Comparison of ENCODE assay signal across 9 mouse cellular contexts in genomic region chr5:8840887-8841286, GRCm38 (mm10). TPM values are rescaled to one million over a fixed set of nuclear protein-coding genes. Genes with fewer than 3 reads are reported as not detected.
DNase-seq lines count a peak whose midpoint lies in the region; ATAC-seq and TF ChIP-seq lines count a peak whose summit lies in the region.
"Had no signal": no experiment of that assay in that cellular context is flagged by ENCODE, and none has a peak within 500 bp of the region (broad histone marks: within the 10 kb centered on the region; RNA-seq: fewer than 3 reads in every experiment).

No protein-coding gene starts in this region.

- peak; percentile 72 to 79 for DNase-seq in B cell, adult 2 months
- DNase-seq in ES-E14 (ENCODE audit: low read depth, low spot score) = peak; percentile 58
- DNase-seq in cerebellum, adult 8-10 months = peak; percentile 5
- peak; percentile 62 for DNase-seq in forelimb bud, embryonic 11.5 days (ENCODE audit: low read depth, low spot score)
- DNase-seq in liver, postnatal 0 days = peak; percentile 69
- peak; percentile 13 to 29 for DNase-seq in urinary bladder, postnatal 36 days (ENCODE audit: low spot score in 2 of 2)

- ATAC-seq in kidney, embryonic 14.5 days (ENCODE audit: low FRiP score, low TSS enrichment) = peak; percentile 81; the same call in 1 of the 2 replicates
- ATAC-seq in liver, postnatal 0 days = peak; percentile 47; the same call in 1 of the 2 replicates
- peak; percentile 77 for ATAC-seq in neutrophil, adult 5-6 weeks (ENCODE audit: extremely low read depth, insufficient number of reproducible peaks, low FRiP score, poor library complexity, severe bottlenecking)

- no peak overlapping the region for H3K9ac ChIP-seq in ES-E14 (ENCODE audit: insufficient read depth, low read depth, low read length, poor library complexity, severe bottlenecking)
- H3K9ac ChIP-seq in kidney, embryonic 14.5 days (ENCODE audit: low read depth, low read length) = no peak overlapping the region
- H3K9ac ChIP-seq in liver, postnatal 0 days (replicated peaks) = no peak overlapping the region
- H3K9ac ChIP-seq: stomach, embryonic 15.5 days had no signal

- no peaks in the 10 kb centered on the region for H3K9me3 ChIP-seq in ES-E14 (ENCODE audit: control insufficient read depth, insufficient read depth, low read depth, low read length)
- H3K9me3 ChIP-seq in kidney, embryonic 14.5 days (ENCODE audit: control insufficient read depth, low read length) = no peaks in the 10 kb centered on the region
- no peaks in the 10 kb centered on the region for H3K9me3 ChIP-seq in liver, postnatal 0 days (ENCODE audit: low read length)
- H3K9me3 ChIP-seq: stomach, embryonic 15.5 days had no signal

- no peaks in the 10 kb centered on the region for H3K27me3 ChIP-seq in kidney, embryonic 14.5 days (ENCODE audit: control insufficient read depth, insufficient read depth, low read length)
- no peaks in the 10 kb centered on the region for H3K27me3 ChIP-seq in liver, postnatal 0 days (ENCODE audit: insufficient read depth, low read length)
- H3K27me3 ChIP-seq: stomach, embryonic 15.5 days had no signal

- TF ChIP-seq CTCF in liver, postnatal 0 days (IDR thresholded peaks at IDR 0.05; ENCODE audit: low read depth) = peak; percentile 78

- in situ Hi-C loops in ES-E14 (cut with MboI; ENCODE audit: low sequenced_read_pairs in 2 of 2, unreplicated experiment in 2 of 2) = no loop called here

- H3K4me3 ChIP-seq in ES-E14 (ENCODE audit: insufficient read depth in 1 of 2, low read depth in 1 of 2, low read length in 2 of 2, poor library complexity in 1 of 2, severe bottlenecking in 1 of 2) = no peak overlapping the region
- H3K4me3 ChIP-seq in kidney, embryonic 14.5 days (ENCODE audit: low read length) = no peak overlapping the region
- H3K4me3 ChIP-seq in liver, postnatal 0 days (ENCODE audit: low read depth, low read length) = no peak overlapping the region
- H3K4me3 ChIP-seq: stomach, embryonic 15.5 days had no signal

- no peak overlapping the region for H3K4me2 ChIP-seq in kidney, embryonic 14.5 days (replicated peaks; ENCODE audit: low read depth, low read length)
- H3K4me2 ChIP-seq in liver, postnatal 0 days (ENCODE audit: low read depth, low read length) = no peak overlapping the region
- H3K4me2 ChIP-seq: stomach, embryonic 15.5 days had no signal

- H3K36me3 ChIP-seq in ES-E14 (ENCODE audit: control insufficient read depth, insufficient read depth, low read length, poor library complexity, severe bottlenecking) = no peaks in the 10 kb centered on the region; the same call in 1 of the 2 replicates
- H3K36me3 ChIP-seq in kidney, embryonic 14.5 days (ENCODE audit: control insufficient read depth, insufficient read depth, low read length) = no peaks in the 10 kb centered on the region
- H3K36me3 ChIP-seq in liver, postnatal 0 days (replicated peaks; ENCODE audit: insufficient read depth, low read length) = no peaks in the 10 kb centered on the region
- H3K36me3 ChIP-seq: stomach, embryonic 15.5 days had no signal

- no peak for TF ChIP-seq EP300 in liver, postnatal 0 days (IDR thresholded peaks at IDR 0.05; ENCODE audit: low read depth)

- 42% methylated on average over 5 of the region's 5 CpGs for WGBS in kidney, embryonic 14.5 days
- 40% methylated on average over 5 of the region's 5 CpGs for WGBS in liver, postnatal 0 days (ENCODE audit: insufficient replicate concordance)

- no peaks in the 10 kb centered on the region for H3K4me1 ChIP-seq in ES-E14 (ENCODE audit: control insufficient read depth in 2 of 2, insufficient read depth in 2 of 2, low read length in 2 of 2, poor library complexity in 1 of 2)
- no peaks in the 10 kb centered on the region for H3K4me1 ChIP-seq in kidney, embryonic 14.5 days (ENCODE audit: control insufficient read depth, insufficient read depth, low read length)
- H3K4me1 ChIP-seq in liver, postnatal 0 days (ENCODE audit: insufficient read depth) = no peaks in the 10 kb centered on the region
- H3K4me1 ChIP-seq: stomach, embryonic 15.5 days had no signal

- H3K27ac ChIP-seq in ES-E14 (ENCODE audit: insufficient read depth, low read depth, low read length, poor library complexity, severe bottlenecking) = no peak overlapping the region
- no peak overlapping the region for H3K27ac ChIP-seq in kidney, embryonic 14.5 days (ENCODE audit: low read depth, low read length)
- no peak overlapping the region for H3K27ac ChIP-seq in liver, postnatal 0 days (ENCODE audit: low read depth)
- H3K27ac ChIP-seq: stomach, embryonic 15.5 days had no signal

TF ChIP-seq in ES-E14, 5 proteins besides CTCF, POLR2A, EP300 and RAD21:
- TF ChIP-seq ZC3H11A (IDR thresholded peaks at IDR 0.05; ENCODE audit: borderline replicate concordance, low read depth, low read length) = peak; percentile 85; the same call in 1 of the 2 replicates
- no peak for TF ChIP-seq MAFK (IDR thresholded peaks at IDR 0.05; ENCODE audit: insufficient read depth, low read depth, low read length)
- no peak for TF ChIP-seq HCFC1 (IDR thresholded peaks at IDR 0.05; ENCODE audit: borderline replicate concordance, insufficient read depth, low read length)

RNA-seq across cellular contexts. Expression of gene Abcb1b, which starts 42.9 kb away (rescaled TPM):
- total RNA-seq in ES-E14 (2012; rRNA removed) = 72.2 and 76.6 TPM in 2 replicates
- 1.3 and 1.9 TPM in 2 replicates for polyA plus RNA-seq in kidney, embryonic 14.5 days (2014; fragmentation: Nextera tagmentation; extraction: Ambion mirVana)
- 0.58 and 0.99 TPM in 2 replicates for polyA plus RNA-seq in liver, postnatal 0 days (2015; fragmentation: Nextera tagmentation; extraction: Ambion mirVana)
- 2.2 and 3.0 TPM in 2 replicates for total RNA-seq in neutrophil, adult 5-6 weeks (2017)

RNA-seq across cellular contexts. Expression of gene Abcb4, which starts 52.6 kb away (rescaled TPM):
- total RNA-seq in ES-E14 (2012; rRNA removed) = 0.11 TPM in 1 of 2 replicates, not detected in the other
- 0.23 TPM in 1 of 2 replicates, not detected in the other for polyA plus RNA-seq in kidney, embryonic 14.5 days (2014; fragmentation: Nextera tagmentation; extraction: Ambion mirVana)
- polyA plus RNA-seq in liver, postnatal 0 days (2015; fragmentation: Nextera tagmentation; extraction: Ambion mirVana) = 64.7 and 75.6 TPM in 2 replicates
- 2.7 TPM in 2 replicates for total RNA-seq in neutrophil, adult 5-6 weeks (2017)

Comparison
In these comparisons a context has a peak if more than half of its experiments do, and no peak if none do; other contexts are left out.
1. DNase-seq: peak in every context shown above with its lines; median percentile 76 in B cell, adult 2 months; 69 in liver, postnatal 0 days; 62 in forelimb bud, embryonic 11.5 days; 58 in ES-E14; 21 in urinary bladder, postnatal 36 days; 5 in cerebellum, adult 8-10 months.
2. RNA of gene Abcb1b, which starts 42.9 kb away (total RNA-seq): 72.2 to 76.6 TPM in ES-E14; 2.2 to 3.0 TPM in neutrophil, adult 5-6 weeks; every median in the first group is over 10 times any median in the second.
3. Peak in every context shown above with its lines, with median percentiles within 50 percentile points of each other: ATAC-seq.